Mouse (Mus musculus): ENCODE measurements around the gene Zfp975.
"Not testable (repeated sequence)": the region's sequence is repeated elsewhere in the genome, so short reads cannot be mapped to it uniquely, and the experiment has no call there.

Gene Zfp975

DNA sequence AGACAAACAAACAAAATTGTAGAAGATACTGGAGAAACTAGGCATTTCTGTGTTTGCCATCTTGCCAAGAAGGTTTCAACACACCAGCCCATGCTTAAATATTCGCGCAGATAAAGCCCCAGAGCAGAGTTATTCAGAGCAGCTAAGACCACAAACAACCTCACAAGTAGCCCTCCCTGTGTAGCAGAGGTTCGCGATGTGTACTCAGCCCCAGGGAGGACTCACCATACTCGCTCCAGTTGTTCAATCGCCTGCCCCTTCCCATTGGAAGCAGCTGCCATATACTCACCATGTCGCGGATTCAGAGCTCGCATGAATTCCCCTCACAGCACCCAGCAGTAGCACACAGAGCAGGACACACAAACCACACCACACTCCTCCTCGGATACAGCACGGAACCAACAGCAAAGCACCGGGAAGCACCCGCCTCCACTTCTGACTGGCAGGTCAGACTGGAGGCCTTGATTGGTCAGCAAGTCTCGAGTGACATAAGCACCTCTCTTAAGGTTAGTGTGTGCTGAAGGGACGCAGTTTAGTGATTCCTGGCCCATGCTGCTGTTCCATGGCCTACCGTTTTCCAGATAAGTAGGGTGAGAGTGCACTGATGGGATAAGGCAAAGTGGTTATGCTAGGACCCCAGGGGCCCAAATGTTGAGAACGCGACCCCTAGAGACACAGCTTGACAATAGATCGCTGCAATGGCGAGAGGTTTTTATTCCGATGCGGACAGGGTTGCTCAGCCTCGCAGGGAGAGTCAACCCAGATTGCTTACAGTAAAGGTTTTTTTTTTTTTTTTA lies at the start of gene Zfp975:
TSS of gene Zfp975 (minus strand) at position 381 of the 797 bp plus-strand sequence.
- DNase-seq (ENCODE audit: low spot score) = peak; percentile 79

DNA sequence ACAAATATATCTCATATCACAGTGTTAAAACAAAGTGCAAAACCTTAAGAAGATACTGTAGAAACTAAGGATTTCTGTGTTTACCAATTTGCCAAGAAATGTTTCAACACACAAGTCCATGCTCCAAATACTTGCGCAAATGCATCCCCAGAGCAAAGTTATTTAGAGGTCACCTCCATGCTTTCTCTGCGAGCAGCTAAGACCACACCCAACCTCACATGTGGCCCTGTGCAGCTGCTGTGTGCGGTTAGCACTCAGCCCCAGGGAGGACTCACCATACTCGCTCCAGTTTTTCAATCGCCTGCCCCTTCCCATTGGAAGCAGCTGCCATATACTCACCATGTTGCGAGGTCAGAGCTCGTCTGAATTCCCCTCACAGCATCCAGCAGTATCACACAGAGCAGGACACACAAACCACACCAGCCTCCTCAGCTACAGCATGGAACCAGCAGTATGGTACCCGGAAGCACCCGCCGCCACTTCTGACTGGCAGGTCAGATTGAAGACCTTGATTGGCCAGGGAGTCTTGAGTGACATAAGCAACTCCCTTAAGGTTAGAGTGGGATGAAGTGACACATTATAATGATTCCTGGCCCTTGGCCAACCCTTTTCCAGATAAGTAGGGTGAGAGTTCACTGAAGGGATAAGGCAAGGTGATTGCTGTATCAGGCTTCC lies 46.1 kb upstream of the Zfp975 start:
- no peak for DNase-seq (ENCODE audit: low spot score)

DNA sequence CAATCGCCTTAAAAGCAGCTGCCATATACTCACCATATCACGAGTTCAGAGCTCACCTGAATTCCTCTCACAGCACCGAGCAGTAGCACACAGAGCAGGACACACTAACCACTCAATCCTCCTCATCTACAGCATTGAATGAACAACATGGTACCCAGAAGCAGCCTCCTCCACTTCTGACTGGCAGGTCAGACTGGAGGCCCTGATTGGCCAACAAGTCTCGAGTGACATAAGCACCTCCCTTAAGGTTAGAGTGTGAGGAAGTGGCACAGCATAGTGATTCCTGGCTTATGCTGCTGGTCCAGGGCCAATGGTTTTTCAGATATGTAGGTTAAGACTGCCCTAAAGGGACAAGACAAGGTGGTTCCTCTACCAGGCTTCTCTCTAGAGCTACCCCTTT lies 34.4 kb upstream of the Zfp975 start, which contains the start of gene Gm17067:
TSS of gene Gm17067 (minus strand) at position 101 of the 400 bp plus-strand sequence.
- DNase-seq (ENCODE audit: low spot score) = not testable (repeated sequence)

DNA sequence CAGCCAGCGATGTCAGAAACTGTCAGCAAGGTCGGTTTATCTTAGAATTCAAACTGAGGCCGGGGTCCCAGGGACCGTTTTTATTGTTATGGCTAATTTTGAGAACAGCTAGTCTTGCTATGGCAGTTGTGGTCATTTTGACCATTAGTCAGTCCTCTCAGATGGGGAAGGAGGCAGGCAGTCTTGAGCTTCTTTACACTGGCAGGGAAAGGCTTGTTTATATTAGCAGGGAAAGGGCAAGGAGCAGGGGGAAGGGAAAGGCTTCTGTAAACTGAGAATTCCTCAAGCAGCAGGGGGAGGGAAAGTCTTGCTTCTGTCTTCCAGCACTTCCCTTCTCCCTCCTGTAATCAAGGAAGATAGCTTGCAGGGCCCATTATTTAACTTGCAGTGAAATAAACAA lies 709 bp upstream of the Zfp975 start:
- DNase-seq (ENCODE audit: low spot score) = not testable (repeated sequence)

DNA sequence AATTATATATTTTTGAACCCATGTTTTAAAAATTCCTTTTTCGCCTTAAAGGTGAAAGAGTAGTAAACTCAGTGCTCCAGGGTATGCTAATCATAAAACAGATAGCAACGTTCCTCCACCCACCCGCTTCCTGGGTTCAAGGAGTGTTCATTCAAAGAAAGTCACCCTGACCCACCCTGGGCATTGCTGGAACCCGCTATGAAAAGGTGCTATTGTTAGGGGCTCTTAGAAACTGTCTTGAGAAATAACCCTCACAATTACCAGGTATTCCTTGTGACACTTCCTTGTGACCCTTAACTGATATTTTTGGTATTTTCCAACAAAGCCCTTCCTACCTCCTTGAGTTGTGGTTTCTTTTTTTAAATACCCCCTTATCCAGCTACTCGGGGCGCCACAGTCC lies 12.5 kb downstream of the Zfp975 start:
- DNase-seq (ENCODE audit: low spot score) = not testable (repeated sequence)

DNA sequence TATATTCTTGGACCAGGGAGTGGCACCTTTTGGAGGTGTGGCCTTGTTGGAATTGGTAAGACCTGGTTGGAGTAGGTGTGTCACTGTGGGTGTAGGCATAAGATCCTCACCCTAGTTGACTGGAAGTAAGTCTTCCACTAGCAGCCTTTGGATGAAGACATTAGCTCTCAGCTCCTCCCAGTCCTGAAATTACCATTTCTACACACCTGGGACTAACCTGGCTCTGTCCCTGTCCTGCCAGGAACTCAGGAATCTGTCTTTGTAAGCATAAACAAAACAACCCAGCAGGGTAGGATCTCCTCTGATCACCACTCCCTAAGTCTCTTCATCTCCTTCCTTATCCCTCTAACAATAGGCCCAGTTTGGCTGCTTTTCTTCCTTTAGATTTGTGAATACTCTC lies 12.9 kb downstream of the Zfp975 start:
- DNase-seq (ENCODE audit: low spot score) = not testable (repeated sequence)

DNA sequence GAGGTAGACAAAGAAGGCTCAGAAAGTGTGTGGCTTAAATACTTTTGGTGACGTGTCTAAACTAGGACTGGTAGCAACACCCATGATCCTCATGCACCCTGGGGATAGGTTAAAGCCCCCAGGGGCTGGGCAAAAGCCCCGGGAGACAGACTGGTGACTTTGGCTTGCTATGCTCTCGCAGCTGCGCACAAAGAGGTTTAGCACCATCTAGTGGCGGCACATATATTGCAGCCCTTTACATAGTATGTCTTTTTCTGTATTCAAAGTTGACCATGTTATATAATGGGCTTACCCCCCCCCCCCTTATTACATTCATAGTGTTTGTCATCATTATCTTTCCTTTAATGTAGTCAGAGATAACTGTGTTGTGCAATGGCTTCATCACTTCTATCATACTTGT lies 32.4 kb downstream of the Zfp975 start:
- DNase-seq (ENCODE audit: low spot score) = not testable (repeated sequence)

DNA sequence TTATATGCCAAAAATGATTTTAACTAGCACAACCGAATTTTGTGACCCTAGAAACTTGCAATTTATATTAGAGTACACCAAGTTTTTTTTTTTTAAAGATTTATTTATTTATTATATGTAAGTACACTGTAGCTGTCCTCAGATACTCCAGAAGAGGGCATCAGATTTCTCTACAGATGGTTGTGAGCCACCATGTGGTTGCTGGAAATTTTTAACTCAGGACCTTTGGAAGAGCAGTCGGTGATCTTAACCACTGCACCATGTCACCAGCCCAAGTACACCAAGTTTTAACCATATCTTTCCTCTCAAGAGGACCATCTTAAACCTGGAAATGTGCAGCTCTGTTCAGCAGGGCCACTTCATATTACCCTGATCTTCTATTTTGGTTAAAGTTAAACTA lies 37.3 kb downstream of the Zfp975 start:
- not testable (repeated sequence) for DNase-seq (ENCODE audit: low spot score)

DNA sequence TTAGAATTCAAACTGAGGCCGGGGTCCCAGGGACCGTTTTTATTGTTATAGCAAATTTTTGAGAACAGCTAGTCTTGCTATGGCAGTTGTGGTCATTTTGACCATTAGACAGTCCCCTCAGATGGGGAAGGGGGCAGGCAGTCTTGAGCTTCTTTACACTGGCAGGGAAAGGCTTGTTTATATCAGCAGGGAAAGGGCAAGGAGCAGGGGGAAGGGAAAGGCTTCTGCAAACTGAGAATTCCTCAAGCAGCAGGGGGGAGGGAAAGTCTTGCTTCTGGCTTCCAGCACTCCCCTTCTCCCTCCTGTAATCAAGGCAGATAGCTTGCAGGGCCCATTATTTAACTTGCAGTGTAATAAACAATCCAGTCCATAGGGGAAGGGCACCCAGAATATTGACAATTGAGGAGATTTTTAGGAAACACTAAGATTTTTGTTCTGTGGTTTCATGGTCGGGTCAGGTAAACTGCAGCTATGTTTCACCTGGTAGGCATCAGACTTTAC lies 49.4 kb downstream of the Zfp975 start:
- DNase-seq (ENCODE audit: low spot score) = not testable (repeated sequence)

DNA sequence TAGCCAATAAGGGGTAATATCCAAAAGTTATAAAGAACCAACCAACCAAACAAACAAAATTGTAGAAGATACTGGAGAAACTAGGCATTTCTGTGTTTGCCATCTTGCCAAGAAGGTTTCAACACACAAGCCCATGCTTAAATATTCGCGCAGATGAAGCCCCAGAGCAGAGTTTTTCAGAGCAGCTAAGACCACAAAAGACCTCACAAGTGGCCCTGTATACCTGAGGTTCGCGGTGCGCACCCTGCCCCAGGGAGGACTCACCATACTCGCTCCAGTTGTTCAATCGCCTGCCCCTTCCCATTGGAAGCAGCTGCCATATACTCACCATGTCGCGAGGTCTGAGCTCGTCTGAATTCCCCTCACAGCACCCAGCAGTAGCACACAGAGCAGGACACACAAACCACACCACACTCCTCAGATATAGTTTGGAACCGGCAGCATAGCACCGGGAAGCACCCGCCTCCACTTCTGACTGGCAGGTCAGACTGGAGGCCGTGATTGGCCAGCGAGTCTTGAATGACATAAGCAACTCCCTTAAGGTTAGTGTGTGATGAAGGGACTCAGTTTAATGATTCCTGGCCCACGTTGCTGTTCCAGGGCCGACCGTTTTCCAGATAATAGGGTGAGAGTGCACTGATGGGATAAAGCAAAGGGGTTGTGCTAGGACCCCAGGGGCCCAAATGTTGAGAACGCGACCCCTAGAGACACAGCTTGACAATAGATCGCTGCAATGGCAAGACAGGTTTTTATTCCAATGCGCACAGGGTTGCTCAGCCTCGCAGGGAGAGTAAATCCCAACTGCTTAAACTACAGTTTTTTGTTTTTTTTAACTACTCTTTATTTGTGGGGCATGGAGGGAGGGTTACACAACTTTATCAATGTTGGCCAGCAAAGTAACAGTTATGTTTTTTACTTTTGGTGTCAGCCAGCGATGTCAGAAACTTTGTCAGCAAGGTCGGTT lies 50.1 kb downstream of the Zfp975 start, which contains the start of gene Zfp976:
TSS of gene Zfp976 (minus strand) at position 437 of the 964 bp plus-strand sequence.
- peak; percentile 26 for DNase-seq (ENCODE audit: low spot score)

DNA sequence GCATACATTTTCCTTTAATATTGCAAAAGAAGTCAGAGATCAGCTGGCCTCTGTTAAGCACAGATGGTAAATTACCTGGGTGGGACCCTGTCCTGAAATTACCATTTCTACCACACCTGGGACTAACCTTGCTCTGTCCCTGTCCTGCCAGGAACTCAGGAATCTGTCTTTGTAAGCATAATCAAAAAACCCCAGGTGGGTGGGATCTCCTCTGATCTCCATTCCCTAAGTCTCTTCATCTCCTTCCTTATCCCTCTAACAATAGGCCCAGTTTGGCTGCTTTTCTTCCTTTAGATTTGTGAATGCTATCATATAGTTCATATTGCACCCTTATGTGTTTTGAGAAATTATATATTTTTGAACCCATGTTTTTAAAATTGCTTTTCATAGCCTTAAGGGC lies 61.5 kb downstream of the Zfp975 start:
- not testable (repeated sequence) for DNase-seq (ENCODE audit: low spot score)

Measured in left cerebral cortex, adult 11 months (tissue).